Mouse (Mus musculus) neural tube, embryonic 14.5 days (tissue): ENCODE measurements around the gene Zfand3. TPM values are rescaled to one million over a fixed set of nuclear protein-coding genes. Genes with fewer than 3 reads are reported as not detected.

Experiments used
- ATAC-seq: fragments of 200-750 bp; cut with Nextera tagmentation; 2 replicates; pipeline ENCODE4 v1.8.0; 2017; ENCODE audit warnings: low read depth, mild to moderate bottlenecking, moderate TSS enrichment, moderate library complexity
- H3K27ac ChIP-seq: fragments of 300-500 bp; sonication (generic); 2 replicates; pipeline ENCODE4 v1.5.1; 2014; ENCODE audit warnings: low read depth, mild to moderate bottlenecking, control low read depth, low read length, moderate library complexity, mixed read lengths
- H3K27me3 ChIP-seq: fragments of 300-500 bp; sonication (generic); 2 replicates; pipeline ENCODE4 v1.6.1; 2014; ENCODE audit warnings: low read length; ENCODE audit not compliant: control insufficient read depth, insufficient read depth
- H3K36me3 ChIP-seq: fragments of 300-500 bp; sonication (generic); 2 replicates; pipeline ENCODE4 v1.6.1; 2014; ENCODE audit warnings: low read length, mixed read lengths; ENCODE audit not compliant: control insufficient read depth, insufficient read depth
- H3K4me1 ChIP-seq: fragments of 300-500 bp; sonication (generic); 2 replicates; pipeline ENCODE4 v1.6.1; 2014; ENCODE audit warnings: low read length; ENCODE audit not compliant: control insufficient read depth, insufficient read depth
- H3K4me2 ChIP-seq: fragments of 300-500 bp; sonication (generic); 2 replicates; pipeline ENCODE4 v1.6.1; 2014; ENCODE audit warnings: mild to moderate bottlenecking, low read depth, low read length, control low read depth
- H3K4me3 ChIP-seq: fragments of 300-500 bp; sonication (generic); 2 replicates; pipeline ENCODE4 v1.5.1; 2014; ENCODE audit warnings: low read depth, low read length, control low read depth, mixed read lengths
- H3K9ac ChIP-seq: fragments of 300-500 bp; sonication (generic); replicated peaks from 2 replicates; pipeline ENCODE4 v1.6.1; 2014; ENCODE audit warnings: low read depth, mild to moderate bottlenecking, control low read depth, low read length, mixed read lengths
- H3K9me3 ChIP-seq: fragments of 300-500 bp; sonication (generic); 2 replicates; pipeline ENCODE4 v1.6.1; 2016; ENCODE audit warnings: low read length; ENCODE audit not compliant: control insufficient read depth
- WGBS: fragments of 180-500 bp; shearing (Covaris S2); extraction: QIAGEN DNeasy Blood & Tissue Kit; methylation state at CpG from one replicate; pipeline ENCODE4 v1.1.7; 2014; 5-methylcytosine and 5-hydroxymethylcytosine counted together
- polyA plus RNA-seq: library from polyadenylated mRNA; unstranded; fragments of >200 nt; fragmentation: Nextera tagmentation; extraction: Ambion mirVana; gene quantifications from 2 replicates; pipeline ENCODE4 v1.2.1, GENCODE M21; 2014

Zfand3 gene
- polyA plus RNA-seq, 1 experiment from 2014 or later, result 37.5 TPM

DNA sequence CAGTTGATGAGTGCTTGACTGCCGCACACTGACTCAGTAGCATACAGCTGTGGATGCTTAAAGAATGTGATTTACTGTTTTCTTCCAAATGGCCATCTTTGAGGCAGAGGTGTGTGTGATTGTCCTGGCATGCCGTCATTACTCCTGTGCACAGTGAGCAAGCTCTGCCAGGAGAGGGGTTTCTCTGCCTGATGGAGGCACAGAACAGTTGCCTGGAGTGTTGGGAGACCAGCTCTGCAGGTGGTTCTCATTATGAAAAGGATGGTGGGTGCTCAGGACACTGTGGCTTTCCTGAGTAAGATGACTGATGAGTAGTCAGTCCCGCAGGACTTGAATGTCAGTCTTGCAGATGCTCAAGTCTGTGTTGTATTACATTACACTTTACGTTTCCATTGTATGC lies 149.6 kb downstream of the Zfand3 start:
- no peaks in the 10 kb centered on the region for H3K27me3 ChIP-seq
- no peak overlapping the region for H3K4me3 ChIP-seq
- ATAC-seq, result no peak
- no peaks in the 10 kb centered on the region for H3K9me3 ChIP-seq
- 59% methylated on average over 4 of the region's 4 CpGs for WGBS
- H3K27ac ChIP-seq, result no peak overlapping the region
- H3K4me1 ChIP-seq, result peaks cover 25% of the 10 kb centered on the region
- no peak overlapping the region for H3K4me2 ChIP-seq
- no peaks in the 10 kb centered on the region for H3K36me3 ChIP-seq
- H3K9ac ChIP-seq, result no peak overlapping the region

DNA sequence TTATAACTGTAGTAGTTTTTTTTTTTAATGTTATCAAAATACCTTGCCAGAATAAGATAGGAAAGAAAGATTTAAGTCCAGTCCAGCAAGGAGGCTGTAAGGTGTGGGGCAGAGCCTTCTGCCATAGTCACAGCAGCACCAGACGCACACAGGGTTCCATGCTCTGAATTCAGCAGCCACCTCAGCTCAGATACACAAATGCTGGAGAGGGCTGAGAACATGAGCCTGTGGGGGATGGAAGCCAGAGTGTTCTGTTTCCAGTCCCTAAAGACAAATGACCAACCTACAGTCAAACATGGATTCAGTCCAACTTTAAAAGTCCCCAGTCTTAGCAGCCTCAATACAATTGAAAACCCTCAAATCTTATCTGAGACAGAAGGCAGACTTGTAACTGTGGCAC lies 150.3 kb downstream of the Zfand3 start:
- H3K27me3 ChIP-seq, result no peaks in the 10 kb centered on the region
- no peak overlapping the region for H3K4me2 ChIP-seq
- no peaks in the 10 kb centered on the region for H3K36me3 ChIP-seq
- H3K27ac ChIP-seq, result no peak overlapping the region
- WGBS, result 66% methylated on average over 1 of the region's 1 CpGs
- no peaks in the 10 kb centered on the region for H3K9me3 ChIP-seq
- H3K4me1 ChIP-seq, result peaks cover 22% of the 10 kb centered on the region
- no peak overlapping the region for H3K9ac ChIP-seq
- no peak for ATAC-seq
- no peak overlapping the region for H3K4me3 ChIP-seq

GRCm38 (mm10) chr17:30155411-30155925 lies 150.9 kb downstream of the Zfand3 start:
- Histone ChIP-seq H3K27ac (no peak overlapping the region), H3K9me3 (no peaks in the 10 kb centered on the region), H3K4me3 (no peak overlapping the region), H3K36me3 (no peaks in the 10 kb centered on the region), H3K4me2 (no peak overlapping the region), H3K4me1 (peaks cover 22% of the 10 kb centered on the region), H3K27me3 (no peaks in the 10 kb centered on the region), H3K9ac (no peak overlapping the region)
- 58% methylated on average over 7 of the region's 7 CpGs for WGBS
- no peak for ATAC-seq

DNA sequence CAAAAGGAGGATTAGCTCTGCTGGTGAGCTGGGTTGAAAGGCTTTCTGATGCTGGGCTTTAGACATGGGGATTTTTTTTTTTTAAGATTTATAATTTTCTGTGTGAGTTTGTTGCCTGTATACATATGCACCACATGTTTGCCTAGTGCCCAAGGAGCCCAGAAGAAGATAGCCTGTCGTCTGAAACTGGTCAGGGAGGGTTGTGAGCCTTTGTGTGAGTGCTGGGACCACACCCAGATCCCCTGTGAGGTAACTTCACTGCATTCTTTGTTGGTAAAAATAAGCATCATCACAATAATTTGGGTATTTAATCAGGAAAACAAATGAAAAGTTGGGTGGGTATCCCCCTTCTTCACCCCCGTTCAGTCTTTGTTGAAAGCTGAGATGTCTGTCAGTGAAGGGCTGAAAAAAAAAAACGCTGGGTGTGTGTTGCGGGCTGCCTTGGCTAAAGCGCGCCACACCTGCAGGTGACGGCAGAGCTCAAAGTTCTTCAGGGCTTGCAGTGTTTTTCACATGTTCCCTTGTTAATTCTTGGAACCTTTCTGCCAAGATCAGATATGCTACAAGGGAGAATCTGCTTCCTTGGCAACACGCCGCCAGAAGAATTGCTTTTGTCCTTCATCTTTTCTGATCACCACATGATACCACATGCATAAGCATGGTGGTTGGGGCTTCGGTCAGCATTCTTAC lies 154.0 kb downstream of the Zfand3 start:
- H3K36me3 ChIP-seq, result no peaks in the 10 kb centered on the region
- H3K4me2 ChIP-seq, result no peak overlapping the region
- no peak overlapping the region for H3K9ac ChIP-seq
- ATAC-seq, result no peak
- no peak overlapping the region for H3K27ac ChIP-seq
- 63% methylated on average over 10 of the region's 10 CpGs for WGBS
- H3K4me3 ChIP-seq, result no peak overlapping the region
- no peaks in the 10 kb centered on the region for H3K9me3 ChIP-seq
- peaks cover 30% of the 10 kb centered on the region for H3K4me1 ChIP-seq
- no peaks in the 10 kb centered on the region for H3K27me3 ChIP-seq

DNA sequence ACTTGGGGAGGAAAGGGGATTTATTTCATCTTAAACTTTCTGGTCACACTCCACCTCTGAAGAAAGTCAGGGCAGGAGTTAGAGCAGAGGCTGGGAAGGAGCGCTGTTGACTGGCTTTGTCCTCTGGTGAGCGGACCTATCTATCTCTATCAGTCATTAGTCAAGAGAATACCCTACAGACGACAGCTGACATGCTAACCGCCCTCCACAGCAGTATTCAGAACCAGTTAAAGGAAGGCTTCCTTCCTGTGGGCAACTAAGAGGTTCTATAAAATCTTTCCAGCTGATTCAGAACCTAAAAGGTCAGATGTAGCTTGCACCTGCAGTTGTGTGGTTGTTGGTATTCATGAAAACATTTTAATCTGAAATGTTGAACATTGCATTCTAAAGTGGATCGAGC lies 154.8 kb downstream of the Zfand3 start:
- ATAC-seq, result no peak
- Histone ChIP-seq H3K4me2 (no peak overlapping the region), H3K4me1 (peaks cover 26% of the 10 kb centered on the region; the same call in 1 of the 2 replicates), H3K27me3 (no peaks in the 10 kb centered on the region), H3K27ac (no peak overlapping the region), H3K4me3 (no peak overlapping the region), H3K9me3 (no peaks in the 10 kb centered on the region), H3K36me3 (no peaks in the 10 kb centered on the region), H3K9ac (no peak overlapping the region)
- 34% methylated on average over 5 of the region's 5 CpGs for WGBS

- no peak overlapping the region for H3K4me3 ChIP-seq
- H3K4me1 ChIP-seq, result peaks cover 26% of the 10 kb centered on the region; the same call in 1 of the 2 replicates
- no peaks in the 10 kb centered on the region for H3K9me3 ChIP-seq
- no peaks in the 10 kb centered on the region for H3K27me3 ChIP-seq
- ATAC-seq, result peak; percentile 85
- H3K9ac ChIP-seq, result no peak overlapping the region
- peak overlapping the region; percentile 65; the same call in 1 of the 2 replicates for H3K27ac ChIP-seq
- H3K4me2 ChIP-seq, result no peak overlapping the region
- 27% methylated on average over 14 of the region's 14 CpGs for WGBS
- no peaks in the 10 kb centered on the region for H3K36me3 ChIP-seq
Observed at GRCm38 (mm10) chr17:30160823-30161432, 156.4 kb downstream of the Zfand3 start.

GRCm38 (mm10) chr17:30162983-30163382 lies 158.4 kb downstream of the Zfand3 start:
- H3K36me3 ChIP-seq, result no peaks in the 10 kb centered on the region
- H3K9me3 ChIP-seq, result no peaks in the 10 kb centered on the region
- 86% methylated on average over 5 of the region's 5 CpGs for WGBS
- no peak overlapping the region for H3K27ac ChIP-seq
- H3K27me3 ChIP-seq, result no peaks in the 10 kb centered on the region
- peaks cover 23% of the 10 kb centered on the region; the same call in 1 of the 2 replicates for H3K4me1 ChIP-seq
- no peak for ATAC-seq
- no peak overlapping the region for H3K9ac ChIP-seq
- no peak overlapping the region for H3K4me2 ChIP-seq
- no peak overlapping the region for H3K4me3 ChIP-seq

DNA sequence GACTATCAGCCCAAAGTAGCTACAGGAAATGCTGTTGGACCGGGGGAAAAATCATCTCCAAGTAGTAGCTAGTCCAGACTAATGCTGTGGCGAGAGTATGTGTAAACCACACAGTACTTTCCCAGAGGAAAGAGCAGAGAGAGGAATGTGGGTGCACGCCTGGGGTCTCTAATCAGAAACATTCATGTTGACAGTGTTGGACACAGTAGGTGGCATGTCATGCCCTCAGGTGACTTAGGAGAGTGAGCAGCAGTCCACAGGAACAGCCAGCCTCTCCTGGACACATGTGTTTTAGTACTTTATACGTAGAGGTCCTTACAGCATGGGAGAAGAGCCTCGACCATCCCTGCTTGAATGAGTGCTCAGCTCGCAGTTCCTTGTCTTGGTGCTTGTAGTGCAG lies 159.3 kb downstream of the Zfand3 start:
- H3K9ac ChIP-seq, result no peak overlapping the region
- H3K36me3 ChIP-seq, result no peaks in the 10 kb centered on the region
- no peaks in the 10 kb centered on the region for H3K9me3 ChIP-seq
- ATAC-seq, result no peak
- no peak overlapping the region for H3K4me2 ChIP-seq
- no peaks in the 10 kb centered on the region for H3K27me3 ChIP-seq
- no peak overlapping the region for H3K4me3 ChIP-seq
- peaks cover 19% of the 10 kb centered on the region; the same call in 1 of the 2 replicates for H3K4me1 ChIP-seq
- WGBS, result 88% methylated on average over 6 of the region's 6 CpGs
- no peak overlapping the region for H3K27ac ChIP-seq

GRCm38 (mm10) chr17:30164818-30165217 lies 160.3 kb downstream of the Zfand3 start:
- H3K27ac ChIP-seq, result no peak overlapping the region

More at GRCm38 (mm10) chr17:30164818-30165217, 160.3 kb downstream of the Zfand3 start:
- no peak overlapping the region for H3K9ac ChIP-seq
- no peaks in the 10 kb centered on the region for H3K36me3 ChIP-seq
- H3K4me2 ChIP-seq, result no peak overlapping the region
- no peak overlapping the region for H3K4me3 ChIP-seq
- 82% methylated on average over 9 of the region's 9 CpGs for WGBS
- no peaks in the 10 kb centered on the region for H3K27me3 ChIP-seq
- peaks cover 13% of the 10 kb centered on the region; the same call in 1 of the 2 replicates for H3K4me1 ChIP-seq
- H3K9me3 ChIP-seq, result no peaks in the 10 kb centered on the region
- no peak for ATAC-seq
